Mouse (Mus musculus): ENCODE results near the gene Rnf43. TPM values are rescaled to one million over a fixed set of nuclear protein-coding genes. Genes with fewer than 3 reads are reported as not detected.

The Rnf43 gene
- total RNA-seq, 2 experiments from 2014 or later, result 2.4 to 2.5 TPM

- intact Hi-C loops (cut with DNase I), result no loop called here
Observed at GRCm38 (mm10) chr11:87743691-87744090, 81.2 kb downstream of the Rnf43 start.

GRCm38 (mm10) chr11:87744964-87745363 lies 82.4 kb downstream of the Rnf43 start:
- intact Hi-C loops (cut with DNase I), result no loop called here
- DNase-seq, result no peak

More at GRCm38 (mm10) chr11:87743691-87744090, 81.2 kb downstream of the Rnf43 start:
- no peak for DNase-seq

GRCm38 (mm10) chr11:87745632-87746555 lies 83.4 kb downstream of the Rnf43 start:
- DNase-seq, result no peak
- intact Hi-C loops (cut with DNase I), result no loop called here

- intact Hi-C loops (cut with DNase I), result no loop called here
- DNase-seq, result no peak
Observed at GRCm38 (mm10) chr11:87747312-87747711, 84.8 kb downstream of the Rnf43 start.

- intact Hi-C loops (cut with DNase I), result no loop called here
- no peak for DNase-seq
Observed at GRCm38 (mm10) chr11:87747716-87748115, 85.2 kb downstream of the Rnf43 start.

GRCm38 (mm10) chr11:87748132-87749119 lies 85.9 kb downstream of the Rnf43 start:
- DNase-seq, result no peak

GRCm38 (mm10) chr11:87749192-87750042 lies 86.9 kb downstream of the Rnf43 start:
- DNase-seq, result no peak
- intact Hi-C loops (cut with DNase I), result no loop called here

More at GRCm38 (mm10) chr11:87748132-87749119, 85.9 kb downstream of the Rnf43 start:
- intact Hi-C loops (cut with DNase I), result no loop called here

GRCm38 (mm10) chr11:87750043-87750421 lies 87.5 kb downstream of the Rnf43 start:
- DNase-seq, result no peak
- intact Hi-C loops (cut with DNase I), result no loop called here

- intact Hi-C loops (cut with DNase I), result no loop called here
Observed at GRCm38 (mm10) chr11:87750521-87750920, 88.0 kb downstream of the Rnf43 start.

GRCm38 (mm10) chr11:87751031-87751430 lies 88.5 kb downstream of the Rnf43 start:
- DNase-seq, result no peak
- intact Hi-C loops (cut with DNase I), result no loop called here

More at GRCm38 (mm10) chr11:87750521-87750920, 88.0 kb downstream of the Rnf43 start:
- DNase-seq, result no peak

GRCm38 (mm10) chr11:87751491-87751966 lies 89.0 kb downstream of the Rnf43 start:
- no peak for DNase-seq
- intact Hi-C loops (cut with DNase I), result no loop called here

GRCm38 (mm10) chr11:87752307-87752706 lies 89.8 kb downstream of the Rnf43 start:
- intact Hi-C loops (cut with DNase I), result no loop called here
- no peak for DNase-seq

- DNase-seq, result no peak
- intact Hi-C loops (cut with DNase I), result no loop called here
Observed at GRCm38 (mm10) chr11:87753255-87753654, 90.7 kb downstream of the Rnf43 start.

GRCm38 (mm10) chr11:87753891-87754501 lies 91.5 kb downstream of the Rnf43 start:
- DNase-seq, result no peak
- intact Hi-C loops (cut with DNase I), result no loop called here

- DNase-seq, result no peak
- intact Hi-C loops (cut with DNase I), result no loop called here
Observed at GRCm38 (mm10) chr11:87754603-87755002, 92.1 kb downstream of the Rnf43 start.

GRCm38 (mm10) chr11:87755360-87756017 lies 93.0 kb downstream of the Rnf43 start:
- DNase-seq, result peak; percentile 20
- intact Hi-C loops (cut with DNase I), result no loop called here

- no peak for DNase-seq
- intact Hi-C loops (cut with DNase I), result no loop called here
Observed at GRCm38 (mm10) chr11:87756251-87756820, 93.8 kb downstream of the Rnf43 start.
